Mouse (Mus musculus) lung, postnatal 4 days (tissue): ENCODE results near the gene Gm13023.
"Not testable (repeated sequence)": the region's sequence is repeated elsewhere in the genome, so short reads cannot be mapped to it uniquely, and the experiment has no call there.

Experiments
- DNase-seq, 2 experiments: peaks; one replicate each; pipeline ENCODE4 v3.0.0; 2021

Gm13023 gene

DNA sequence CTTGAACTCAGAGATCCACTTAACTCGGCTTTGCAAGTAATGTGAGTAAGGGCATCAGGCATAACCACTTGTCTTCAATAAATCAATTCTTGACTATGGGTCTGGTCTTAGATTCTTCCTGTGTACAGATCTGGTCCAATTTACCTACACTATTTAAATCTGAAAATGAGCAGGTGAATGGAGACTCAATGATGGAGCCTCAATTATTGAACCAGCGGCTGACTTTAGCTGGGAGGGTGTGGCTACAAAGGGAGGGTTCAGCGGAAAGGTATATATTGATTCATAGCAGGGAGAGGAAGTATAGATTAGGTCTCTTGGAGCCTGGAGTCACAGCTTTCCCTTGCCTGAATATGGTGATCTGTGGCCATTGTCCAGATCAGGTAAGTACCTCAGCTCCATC lies at the start of gene Gm13023:
TSS of gene Gm13023 (plus strand) at position 301 of the 400 bp plus-strand sequence.
- not testable (repeated sequence) for DNase-seq

DNA sequence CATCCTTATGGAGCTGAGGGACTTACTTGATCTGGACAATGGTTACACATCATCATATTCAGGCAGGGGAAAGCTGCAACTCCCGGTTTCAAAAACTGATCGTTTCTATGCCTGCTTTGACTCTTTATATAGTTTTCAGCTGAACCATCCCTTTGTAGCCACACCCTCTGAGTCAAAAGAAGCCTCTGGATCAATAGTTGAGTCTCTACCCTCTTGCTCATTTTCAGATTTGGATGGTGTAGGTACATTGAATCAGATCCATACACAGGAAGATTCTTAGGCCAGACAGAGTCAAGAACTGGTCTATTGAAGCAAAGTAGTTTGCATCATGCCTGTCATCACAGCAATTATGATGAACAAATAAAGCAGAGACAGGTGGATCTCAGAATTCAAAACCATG lies 26.8 kb downstream of the Gm13023 start, which contains the start of gene Gm13084:
TSS of gene Gm13084 (minus strand) at position 101 of the 400 bp plus-strand sequence.
- DNase-seq: no peak
